Mouse (Mus musculus) frontal cortex, adult 2 months (tissue): ENCODE measurements around the gene Cd47. TPM values are rescaled to one million over a fixed set of nuclear protein-coding genes. Genes with fewer than 3 reads are reported as not detected.
"Not testable (repeated sequence)": the region's sequence is repeated elsewhere in the genome, so short reads cannot be mapped to it uniquely, and the experiment has no call there.

Source experiments
- DNase-seq, 2 experiments: peaks; one replicate each; pipeline ENCODE4 v3.0.0; 2022; ENCODE audit warnings: low spot score in 1 of 2; ENCODE audit errors: extremely low spot score in 1 of 2
- polyA plus RNA-seq: library from polyadenylated mRNA; depleted of rRNA; stranded (reverse); fragments of >200 nt; gene quantifications from 2 replicates; pipeline ENCODE4 v1.2.3, GENCODE M21; 2012

Gene Cd47
- polyA plus RNA-seq, 1 experiment = 127 TPM

GRCm38 (mm10) chr16:49819494-49819893 is 19.2 kb downstream of the Cd47 start:
- DNase-seq = no peak

- DNase-seq = not testable (repeated sequence)
These were observed 30.6 kb downstream of the Cd47 start for GRCm38 (mm10) chr16:49830911-49831310.

GRCm38 (mm10) chr16:49832339-49832738 is 32.0 kb downstream of the Cd47 start:
- DNase-seq = no peak

GRCm38 (mm10) chr16:49834130-49834693 is 33.9 kb downstream of the Cd47 start:
- DNase-seq = no peak

GRCm38 (mm10) chr16:49836634-49837164 is 36.4 kb downstream of the Cd47 start:
- DNase-seq = no peak

- DNase-seq = no peak
These were observed 38.6 kb downstream of the Cd47 start for GRCm38 (mm10) chr16:49838923-49839322.

GRCm38 (mm10) chr16:49839681-49840535 is 39.6 kb downstream of the Cd47 start:
- no peak for DNase-seq

- no peak for DNase-seq
These were observed 43.4 kb downstream of the Cd47 start for GRCm38 (mm10) chr16:49843723-49844122.

- DNase-seq = no peak
These were observed 47.1 kb downstream of the Cd47 start for GRCm38 (mm10) chr16:49847224-49848003.

GRCm38 (mm10) chr16:49848651-49849050 is 48.3 kb downstream of the Cd47 start:
- no peak for DNase-seq

- no peak for DNase-seq
These were observed 52.6 kb downstream of the Cd47 start for GRCm38 (mm10) chr16:49852940-49853339.

- no peak for DNase-seq
These were observed 53.3 kb downstream of the Cd47 start for GRCm38 (mm10) chr16:49853633-49854032.

- DNase-seq = no peak
These were observed 53.9 kb downstream of the Cd47 start for GRCm38 (mm10) chr16:49854194-49854593.

GRCm38 (mm10) chr16:49854931-49855835 is 54.9 kb downstream of the Cd47 start:
- DNase-seq = peak; percentile 72 to 91

GRCm38 (mm10) chr16:49855836-49856503 is 55.6 kb downstream of the Cd47 start:
- no peak for DNase-seq

GRCm38 (mm10) chr16:49856661-49857060 is 56.3 kb downstream of the Cd47 start:
- DNase-seq = no peak

- no peak for DNase-seq
These were observed 57.3 kb downstream of the Cd47 start for GRCm38 (mm10) chr16:49857504-49858160.

GRCm38 (mm10) chr16:49858161-49858906 is 58.0 kb downstream of the Cd47 start:
- DNase-seq = no peak
